Mouse (Mus musculus) thymus, postnatal 25 days (tissue): ENCODE data around the gene B3gnt9.

Experiments
- DNase-seq: peaks from one replicate; pipeline ENCODE4 v3.0.0; 2022

B3gnt9 gene

DNA sequence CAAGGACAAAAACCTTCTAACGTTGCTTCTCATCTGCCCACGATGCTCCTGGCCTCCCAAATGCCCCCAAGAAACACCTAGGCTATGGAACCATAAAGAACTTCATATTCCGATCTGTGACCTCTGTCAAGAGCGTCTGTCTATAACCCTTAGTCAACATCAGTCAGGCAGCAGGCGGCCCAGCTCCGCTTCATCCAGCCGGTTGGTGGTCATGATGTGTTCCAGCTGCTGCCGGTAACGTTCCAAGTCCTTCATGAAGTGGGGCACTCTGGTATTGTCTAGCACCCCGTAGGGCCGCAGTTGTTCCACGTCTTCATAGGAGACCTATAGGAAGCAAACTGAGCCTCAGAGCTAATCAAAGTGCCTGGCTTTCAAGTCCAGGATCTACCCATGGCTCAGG, 26.9 kb upstream of the B3gnt9 start:
- DNase-seq: no peak

DNA sequence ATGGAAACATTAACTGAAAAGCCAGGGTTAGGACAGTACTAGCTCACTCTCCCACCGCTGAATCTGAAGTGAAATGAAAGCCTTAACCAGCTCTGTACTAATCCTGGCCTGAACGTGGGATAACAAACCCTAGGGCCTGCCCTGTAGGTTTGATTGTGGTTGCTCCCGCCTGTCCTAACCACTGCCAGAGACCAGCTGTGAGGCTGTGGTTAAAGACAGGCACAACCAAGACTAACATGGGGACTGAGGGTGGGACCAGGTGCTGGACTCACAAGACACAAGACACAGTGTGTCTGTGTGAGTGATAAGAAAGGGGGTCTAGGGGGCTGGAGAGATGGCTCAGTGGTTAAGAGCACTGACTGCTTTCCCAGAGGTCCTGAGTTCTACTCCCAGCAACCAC, 25.6 kb upstream of the B3gnt9 start:
- DNase-seq: no peak

DNA sequence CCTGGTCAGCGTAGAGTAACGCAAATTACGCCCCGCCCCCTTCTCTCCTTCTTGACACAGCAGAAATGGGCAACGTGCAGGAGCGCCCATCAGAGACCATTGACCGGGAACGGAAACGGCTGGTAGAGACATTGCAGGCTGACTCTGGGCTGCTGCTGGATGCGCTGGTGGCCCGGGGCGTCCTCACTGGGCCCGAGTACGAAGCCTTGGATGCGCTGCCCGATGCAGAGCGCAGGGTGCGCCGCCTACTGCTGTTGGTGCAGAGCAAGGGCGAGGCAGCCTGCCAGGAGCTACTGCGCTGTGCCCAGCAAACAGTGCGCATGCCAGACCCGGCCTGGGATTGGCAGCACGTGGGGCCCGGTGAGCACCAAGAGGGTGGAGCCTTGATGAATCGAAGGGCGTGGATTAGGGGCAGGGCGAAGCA, 24.0 kb upstream of the B3gnt9 start:
- no peak for DNase-seq

DNA sequence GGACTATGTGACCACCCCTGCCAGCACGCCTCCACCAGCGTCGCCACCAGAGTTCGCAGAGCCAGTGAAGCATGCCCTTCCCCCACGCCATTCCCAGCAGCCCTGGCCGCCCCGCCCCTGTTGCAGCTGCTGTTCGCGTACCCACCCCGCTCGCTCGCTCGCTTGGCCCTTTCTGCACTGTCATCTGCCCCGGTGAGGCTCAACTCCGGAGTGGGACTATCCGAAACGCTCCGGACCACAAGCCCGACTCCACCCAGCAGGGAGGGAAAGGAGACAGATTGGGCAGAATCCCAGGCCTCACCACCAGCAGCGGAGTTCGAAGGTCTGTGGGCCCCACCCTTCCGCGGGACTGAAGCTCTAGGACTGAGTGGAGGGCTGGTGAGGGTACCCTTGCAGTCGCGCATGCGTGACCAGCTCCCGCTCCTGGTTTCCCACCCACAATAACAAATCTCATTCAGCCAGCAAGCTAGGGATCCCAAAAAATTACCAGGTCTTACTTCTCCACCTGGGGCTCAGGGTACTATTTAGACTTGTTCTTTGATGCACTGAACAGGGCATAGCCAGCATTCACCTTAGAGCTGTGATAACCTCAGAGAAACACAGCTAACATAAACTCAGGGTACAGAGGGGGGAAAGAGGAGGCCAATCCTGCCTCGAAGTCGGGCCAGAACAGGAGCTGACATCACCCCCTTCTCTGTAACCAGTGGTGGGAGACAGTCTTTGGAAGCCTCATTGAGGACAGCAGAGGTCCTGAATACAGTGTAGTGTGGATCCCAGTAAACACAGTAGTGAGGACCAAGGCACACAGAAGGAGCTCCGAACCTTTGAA, 21.6 kb upstream of the B3gnt9 start:
- peak; percentile 54 for DNase-seq

DNA sequence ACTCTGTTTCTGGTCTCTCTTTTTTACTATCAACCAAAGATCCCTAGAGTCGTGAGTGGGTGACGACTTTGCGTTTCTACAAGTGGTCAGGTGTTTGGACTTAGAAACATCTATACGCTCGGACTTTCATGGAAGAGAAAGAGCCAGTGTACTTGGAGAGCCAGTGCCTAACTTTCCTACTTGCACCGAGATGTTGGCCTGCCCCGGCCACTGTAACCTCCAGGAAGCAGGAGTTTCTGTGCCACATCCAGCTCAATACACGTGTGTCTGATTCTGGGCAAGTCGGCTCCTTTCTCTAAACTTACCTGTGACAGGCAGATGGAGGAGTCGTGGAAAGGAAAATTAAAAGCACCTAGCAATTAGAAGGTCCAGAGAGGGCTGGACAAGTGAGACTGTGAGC, 20.9 kb upstream of the B3gnt9 start, which contains the start of gene Nol3:
Gene Nol3 (plus strand): TSS at position 301 of the 400 bp plus-strand sequence.
- no peak for DNase-seq

DNA sequence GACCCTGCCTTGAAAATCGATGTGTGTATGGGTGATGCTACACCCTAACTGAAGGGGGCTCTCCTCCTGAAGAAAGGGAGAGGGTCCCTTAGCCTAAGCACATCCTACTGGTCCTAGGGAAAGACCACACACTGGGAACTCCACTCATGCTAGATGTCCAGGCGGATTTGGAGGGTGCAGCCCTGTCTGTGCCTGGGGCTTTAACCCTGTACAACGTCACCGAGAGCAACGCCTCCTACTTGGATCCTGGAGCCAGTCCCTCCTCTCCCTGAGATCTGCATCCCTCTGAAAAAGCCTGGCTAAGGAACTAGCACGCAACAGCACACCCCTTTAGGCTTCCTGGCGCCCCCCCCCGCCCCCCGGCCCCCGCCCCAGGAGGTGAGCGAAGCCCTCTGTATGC, 20.4 kb upstream of the B3gnt9 start:
- no peak for DNase-seq

DNA sequence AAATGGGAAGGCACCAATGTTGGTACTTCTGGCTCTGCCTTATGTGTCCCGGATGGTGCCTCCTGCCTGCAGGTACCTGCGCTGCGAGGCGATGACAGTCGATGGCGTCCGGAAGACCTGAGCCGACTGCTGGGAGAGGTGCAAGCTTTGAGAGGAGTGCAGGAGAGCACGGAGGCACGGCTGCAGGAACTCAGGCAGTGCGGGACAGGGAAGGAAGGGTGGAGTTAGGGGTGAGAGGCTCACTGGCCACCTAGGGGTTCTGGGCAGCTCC, 15.9 kb upstream of the B3gnt9 start:
- DNase-seq: no peak

DNA sequence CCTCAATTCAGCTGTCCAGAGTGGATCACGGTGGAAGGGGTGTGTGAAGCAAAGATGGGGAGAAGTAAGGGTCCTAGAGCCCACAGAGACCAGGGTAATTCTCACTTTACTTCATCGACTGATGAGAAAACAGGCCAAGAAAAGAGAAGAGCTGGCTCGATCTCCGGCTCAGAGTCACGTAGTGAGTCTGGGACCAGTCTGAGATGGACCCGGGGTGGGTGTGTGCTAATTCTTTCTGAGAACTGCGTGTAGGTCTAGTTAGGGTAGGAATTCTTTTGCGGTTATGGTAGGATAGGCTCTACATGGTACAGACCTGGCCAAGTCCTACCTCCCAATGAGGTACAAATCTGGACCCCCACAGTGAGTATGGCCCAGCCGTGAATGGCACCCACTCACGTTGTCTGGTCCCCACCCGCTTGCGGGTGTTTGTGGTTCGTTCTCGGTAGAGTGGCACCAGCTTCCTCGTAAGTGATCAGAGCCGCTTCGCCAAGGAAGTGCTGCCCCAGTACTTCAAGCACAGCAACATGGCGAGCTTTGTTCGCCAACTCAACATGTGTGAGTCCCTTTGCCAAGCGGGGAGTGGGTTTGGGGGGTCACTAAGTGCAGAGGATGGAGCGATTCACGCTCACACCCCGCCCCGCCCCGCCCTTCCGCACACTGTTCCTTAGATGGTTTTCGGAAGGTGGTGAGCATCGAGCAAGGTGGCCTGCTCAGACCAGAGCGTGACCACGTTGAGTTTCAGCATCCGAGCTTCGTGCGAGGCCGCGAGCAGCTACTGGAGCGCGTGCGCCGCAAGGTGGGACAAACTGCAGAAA, 15.4 kb upstream of the B3gnt9 start:
- no peak for DNase-seq

DNA sequence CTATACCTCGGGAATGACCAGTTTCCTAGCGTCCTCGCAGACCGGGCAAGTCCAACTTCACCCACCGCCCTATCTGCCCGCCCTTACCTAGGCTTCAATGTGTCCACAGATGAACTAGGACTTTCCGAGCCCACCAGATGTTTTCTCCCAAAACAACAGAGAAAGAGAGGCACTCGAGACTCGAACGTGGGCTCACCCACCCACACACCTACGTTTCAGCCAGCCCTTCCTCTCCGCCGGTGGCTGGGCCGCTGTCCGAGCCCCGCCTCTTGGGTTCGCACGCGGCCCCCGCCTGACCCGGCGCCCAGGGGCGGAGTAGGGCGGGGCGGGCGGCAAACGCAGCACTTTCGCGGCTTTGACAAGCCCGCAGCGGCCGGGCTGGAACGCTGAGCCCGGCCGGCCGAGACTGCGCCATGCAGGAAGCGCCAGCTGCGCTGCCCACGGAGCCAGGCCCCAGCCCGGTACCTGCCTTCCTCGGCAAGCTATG, 14.6 kb upstream of the B3gnt9 start, which contains the start of gene Hsf4:
Gene Hsf4 (plus strand): TSS at position 341 of the 487 bp plus-strand sequence.
- DNase-seq: no peak

DNA sequence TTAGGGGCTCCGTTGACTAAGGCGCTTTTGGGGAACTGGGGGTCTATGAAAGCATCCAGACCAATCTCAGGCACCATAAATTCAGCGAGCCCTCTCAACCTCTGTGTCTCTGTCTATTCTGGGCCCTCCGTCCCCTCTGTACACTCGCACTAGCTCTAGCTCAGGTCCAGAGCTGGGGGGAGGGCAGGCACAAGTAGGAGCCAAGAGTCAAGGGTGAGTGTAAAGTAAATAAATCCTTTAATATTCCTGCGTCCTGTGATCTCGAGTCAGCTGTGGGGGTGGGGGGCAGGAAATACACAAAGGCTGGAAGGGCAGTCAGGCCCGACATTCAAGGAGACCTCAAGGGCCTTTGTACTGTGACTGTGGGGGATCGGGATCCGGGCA, 14.1 kb upstream of the B3gnt9 start:
- no peak for DNase-seq

DNA sequence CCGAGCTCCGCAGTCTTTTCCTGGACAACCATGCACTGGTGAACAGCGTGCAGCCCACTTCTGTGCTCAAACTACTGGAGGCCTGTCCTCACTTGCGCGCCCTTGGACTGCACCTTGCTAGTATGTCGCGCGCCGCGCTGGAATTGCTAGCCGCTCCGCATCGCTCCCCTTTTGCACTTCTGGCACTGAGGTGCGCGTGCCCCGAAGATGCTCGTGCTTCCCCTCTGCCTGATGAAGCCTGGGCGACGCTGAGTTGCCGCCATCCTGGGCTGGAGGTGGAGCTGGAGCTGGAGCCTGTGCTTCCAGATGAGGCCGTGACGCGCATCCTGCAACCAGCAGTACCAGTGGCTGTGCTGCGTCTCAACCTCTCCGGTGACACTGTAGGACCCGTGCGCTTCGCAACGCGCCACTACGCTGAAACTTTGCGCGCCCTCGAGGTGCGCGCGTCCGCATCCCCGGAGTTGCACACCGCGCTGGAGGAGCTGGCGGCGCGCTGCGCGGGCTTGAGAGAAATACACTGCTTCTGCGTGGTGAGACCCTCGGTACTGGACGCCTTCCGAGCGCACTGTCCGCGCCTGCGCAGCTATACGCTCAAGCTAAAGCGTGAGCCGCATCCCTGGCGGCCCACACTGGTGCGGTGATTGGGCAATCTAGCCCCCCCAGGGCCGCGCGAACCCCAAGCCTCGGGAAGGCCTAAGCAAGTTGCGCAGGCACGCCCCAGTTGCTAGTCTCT, 13.6 kb upstream of the B3gnt9 start:
- DNase-seq: no peak

DNA sequence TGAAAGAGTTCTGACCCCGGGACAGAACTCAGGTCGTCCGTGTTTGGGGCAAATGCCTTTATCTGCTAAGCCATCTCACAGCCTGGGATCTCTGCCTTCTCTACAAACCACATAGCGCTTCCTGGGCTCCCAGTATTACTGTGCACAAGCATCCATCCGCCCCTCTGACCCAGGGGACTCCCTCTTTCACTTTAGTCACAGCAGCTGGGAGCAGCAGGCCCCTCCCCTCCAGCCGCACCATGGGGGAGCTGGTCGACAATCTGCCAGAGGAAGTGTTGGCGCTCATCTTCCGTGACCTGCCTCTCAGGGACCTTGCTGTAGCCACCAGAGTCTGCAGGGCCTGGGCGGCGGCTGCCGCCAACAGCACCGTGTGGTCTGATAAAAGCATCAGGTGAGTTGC, 11.8 kb upstream of the B3gnt9 start:
- peak; percentile 40 for DNase-seq

DNA sequence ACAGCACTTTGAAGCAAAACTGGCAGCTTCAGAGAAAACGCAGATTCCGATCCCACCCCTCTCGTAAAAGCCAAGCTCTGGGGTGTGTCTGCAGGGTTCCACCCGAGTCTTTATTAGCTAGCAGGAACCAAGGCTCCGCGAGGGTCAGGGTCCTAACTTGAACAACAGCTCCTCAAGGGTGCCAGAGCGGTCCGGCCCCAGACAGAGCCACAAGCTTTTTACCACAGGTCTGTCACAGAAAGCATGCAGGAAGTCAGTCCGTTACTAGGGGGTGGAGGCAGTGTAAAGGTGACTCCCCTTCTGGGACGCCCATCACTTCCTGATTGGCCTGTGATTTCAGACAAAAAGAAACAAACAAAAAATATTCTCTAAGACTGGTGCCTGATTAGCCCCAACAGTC, 10.2 kb upstream of the B3gnt9 start:
- DNase-seq: peak; percentile 57

DNA sequence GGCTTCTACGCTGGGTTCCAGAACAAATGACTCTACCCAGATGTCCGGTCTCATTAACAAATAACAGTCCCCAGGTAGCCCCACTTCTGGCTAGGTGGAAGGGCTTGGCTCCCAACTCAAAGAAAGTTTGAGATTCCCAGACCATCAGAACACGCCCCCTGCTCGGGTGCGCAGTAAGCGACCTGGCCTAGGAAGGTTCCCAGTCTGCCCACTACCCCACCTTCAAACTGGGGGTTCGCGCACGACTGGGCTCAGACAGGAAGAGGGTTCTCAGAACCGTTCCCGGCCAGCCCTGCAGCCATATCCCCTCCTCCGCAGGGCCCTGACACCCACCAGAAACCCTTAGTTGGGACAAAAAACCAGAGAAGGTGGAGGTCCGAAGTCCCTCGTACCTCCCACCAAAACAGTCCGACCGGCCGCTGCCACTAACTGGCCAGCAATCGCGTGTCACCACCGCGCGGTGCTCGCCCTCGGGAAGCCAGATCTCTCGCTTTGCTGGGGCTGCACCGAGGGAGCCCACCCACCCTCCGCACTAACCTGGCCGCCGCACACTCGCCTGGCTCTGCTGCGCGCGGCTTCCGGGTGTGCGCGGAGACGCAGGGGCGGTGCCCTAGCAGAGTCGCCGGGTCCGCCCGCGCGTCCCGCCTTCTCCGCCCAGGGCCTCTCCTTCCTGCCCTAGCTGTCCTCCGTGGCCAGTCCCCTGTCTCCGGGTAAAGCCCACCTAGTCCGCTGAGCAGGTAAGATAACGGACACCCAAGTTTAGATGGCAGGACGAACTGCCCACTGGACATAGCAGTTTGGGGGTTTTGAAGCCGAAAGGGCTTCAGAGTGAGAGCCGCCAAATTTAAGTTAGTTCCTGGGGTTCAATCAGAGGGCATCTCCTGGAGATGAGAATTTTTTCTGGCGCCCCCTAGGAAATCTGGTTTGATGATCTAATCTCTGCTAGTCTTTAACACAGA, 9.3 kb upstream of the B3gnt9 start, which contains the start of the genes Tradd and Fbxl8:
Gene Tradd (minus strand): TSS at position 586 of the 959 bp plus-strand sequence.
Gene Fbxl8 (plus strand): TSS at position 625 of the 959 bp plus-strand sequence.
- DNase-seq: peak; percentile 78

DNA sequence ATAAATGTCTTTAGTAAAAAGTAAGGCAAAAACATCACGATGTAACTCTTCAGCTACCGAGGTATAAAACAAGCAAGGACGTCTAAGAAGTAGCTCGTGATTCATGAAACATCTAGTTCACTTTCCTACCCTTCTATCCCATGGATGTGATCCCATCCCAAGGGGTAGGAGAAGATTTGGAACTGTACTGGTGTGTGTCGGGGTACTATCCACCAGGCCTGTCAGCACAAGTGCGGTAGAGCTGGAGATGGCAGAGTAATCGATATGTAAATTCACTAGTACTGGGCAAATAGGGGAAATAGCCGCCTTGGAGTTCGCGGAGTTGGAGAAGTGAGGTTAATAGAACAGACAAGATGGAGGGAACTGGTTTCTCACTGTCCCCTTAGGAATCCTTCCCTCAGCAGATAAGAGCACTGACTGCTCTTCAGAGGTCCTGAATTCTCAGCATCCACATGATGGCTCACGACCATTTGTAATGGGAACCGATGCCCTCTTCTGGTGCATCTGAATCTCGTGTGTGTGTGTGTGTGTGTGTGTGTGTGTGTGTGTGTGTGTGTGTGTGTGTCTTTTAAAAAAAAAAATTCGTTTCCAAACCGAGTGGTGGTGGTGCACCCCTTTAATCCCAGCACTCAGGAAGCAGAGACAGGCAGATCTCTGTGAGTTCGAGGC, 8.4 kb upstream of the B3gnt9 start:
- DNase-seq: no peak

DNA sequence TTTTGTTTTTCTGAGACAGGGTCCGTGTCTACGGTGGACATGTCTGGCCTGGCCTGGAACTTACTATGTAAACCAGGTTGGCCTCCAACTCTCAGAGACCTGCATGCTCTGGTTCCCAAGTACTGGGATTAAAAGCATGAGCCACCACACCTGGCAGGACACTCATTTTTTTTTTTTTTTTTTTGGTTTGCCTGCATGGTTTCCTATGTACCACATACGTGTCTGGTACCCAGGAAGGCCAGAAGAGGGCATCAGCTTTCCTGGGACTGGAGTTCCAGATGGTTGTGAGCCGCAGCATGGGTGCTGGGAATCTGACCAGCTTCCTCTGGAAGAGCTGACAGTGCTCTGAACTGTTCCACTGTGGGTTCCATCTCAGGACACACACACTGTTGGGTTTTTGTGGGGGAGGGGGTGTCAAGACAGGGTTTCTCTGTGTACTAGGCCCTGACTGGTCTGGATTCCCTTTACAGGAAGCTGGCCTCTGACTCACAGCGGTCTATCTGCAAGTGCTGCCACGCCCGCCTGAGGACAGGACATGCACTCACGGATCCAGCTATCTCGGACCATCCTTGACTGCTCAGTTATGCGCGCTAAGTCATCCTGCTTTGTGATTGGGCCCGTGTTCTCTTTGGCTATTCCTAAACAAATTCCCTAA, 6.5 kb upstream of the B3gnt9 start:
- DNase-seq: no peak

DNA sequence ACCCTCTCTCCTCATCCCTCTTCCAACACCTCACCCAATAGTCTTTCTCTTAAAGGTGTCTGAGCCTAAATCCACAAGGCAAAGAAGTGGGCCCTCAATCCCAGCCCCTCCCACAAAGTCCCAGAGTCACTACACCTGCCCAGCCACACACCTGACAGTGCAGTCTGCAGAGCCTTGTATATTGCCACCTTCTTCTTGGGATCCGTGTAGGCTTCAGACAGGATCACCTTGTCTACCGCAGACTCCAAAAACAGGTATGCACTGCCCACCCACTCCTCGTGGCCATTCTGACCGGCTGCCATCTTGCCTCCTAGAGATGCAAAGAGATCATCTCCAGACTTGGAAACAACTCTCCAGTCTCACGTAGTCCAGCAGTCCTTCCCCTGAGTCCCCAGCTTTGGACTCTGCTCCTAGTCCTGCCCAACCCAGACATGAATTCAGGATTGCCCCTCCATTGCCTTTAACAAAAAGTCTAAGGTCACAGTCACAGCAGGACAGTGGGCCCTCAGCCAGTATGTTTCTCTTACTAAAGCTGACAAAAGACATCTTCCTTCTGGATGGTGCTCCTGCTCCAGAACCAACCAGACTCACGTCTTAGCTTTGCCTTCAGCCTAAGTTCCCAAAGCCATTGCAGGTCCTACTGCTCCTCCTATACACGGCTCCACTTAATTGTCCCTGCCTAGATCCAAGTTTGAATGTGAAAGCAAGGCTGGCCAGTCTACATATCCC, 5.6 kb upstream of the B3gnt9 start:
- DNase-seq: no peak

DNA sequence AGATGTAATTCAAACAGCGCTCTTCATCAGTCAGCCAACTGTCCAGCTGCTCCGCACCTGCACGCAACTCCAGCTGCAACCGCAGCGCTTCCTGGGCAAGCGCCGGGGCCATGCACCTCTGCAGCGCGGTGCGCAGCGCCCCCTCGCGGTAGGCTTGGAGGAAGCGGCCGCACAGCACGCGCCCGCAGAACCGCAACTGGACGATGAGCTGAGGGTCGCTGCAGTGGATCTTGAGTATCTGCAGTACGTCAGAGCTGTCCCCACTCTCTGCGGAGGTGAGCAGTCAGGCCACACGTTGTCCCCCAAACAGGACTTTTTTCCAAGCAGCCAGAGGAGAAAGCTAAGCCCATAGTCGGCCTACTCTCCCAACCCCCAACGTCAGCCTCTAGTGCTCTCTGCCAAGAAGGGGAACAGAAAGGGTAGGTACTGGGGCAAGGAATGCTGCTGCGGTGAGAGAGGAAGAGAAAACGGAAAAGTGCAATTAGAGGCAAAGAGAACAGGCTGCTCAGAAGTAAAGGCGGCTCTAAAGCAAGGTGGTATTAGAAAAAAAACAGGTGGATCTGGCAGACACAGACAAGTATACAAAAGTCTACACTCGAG, 4.9 kb upstream of the B3gnt9 start:
- DNase-seq: peak; percentile 79

DNA sequence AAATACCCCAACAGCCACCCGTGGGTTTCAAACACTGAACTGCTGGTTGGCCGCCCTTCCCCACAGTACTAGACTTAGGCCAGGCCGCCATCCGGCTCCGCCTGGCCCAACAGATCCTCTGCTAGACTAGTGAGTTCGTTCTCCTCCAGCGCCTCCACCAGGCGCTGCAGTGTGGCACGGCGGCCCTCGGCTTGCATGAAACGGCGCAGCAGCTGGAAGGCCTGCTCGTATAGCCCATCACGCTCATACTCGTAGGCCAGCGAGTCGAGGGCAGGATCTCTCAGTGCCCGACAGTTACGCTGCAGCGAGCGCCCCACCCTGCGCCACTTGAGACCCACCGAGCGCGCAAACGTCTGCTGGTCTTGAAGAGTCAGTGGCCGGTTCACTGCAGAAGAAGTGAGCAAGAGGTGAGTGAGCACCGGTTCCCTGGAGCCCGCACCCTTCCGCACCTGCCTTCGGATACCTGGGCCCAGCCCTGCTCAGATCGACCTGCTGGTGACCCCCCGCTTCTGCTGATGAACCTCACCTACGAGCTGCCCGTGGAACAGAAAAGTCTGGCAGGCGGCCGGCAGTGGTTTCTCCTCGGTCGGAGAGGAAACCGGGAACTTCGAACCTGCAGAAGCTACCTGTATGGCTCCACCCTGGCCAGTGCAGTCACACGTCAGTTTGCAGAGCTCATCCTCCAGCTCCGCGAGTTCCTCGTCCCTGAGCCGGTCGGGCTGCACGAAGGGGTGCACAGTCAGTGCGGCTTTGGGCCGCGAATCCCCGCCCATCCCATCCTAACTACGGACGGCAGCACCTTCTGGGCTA, 4.2 kb upstream of the B3gnt9 start:
- DNase-seq: no peak
